Mouse (Mus musculus) CD4-positive helper T cell, adult 2 months (primary cell): ENCODE measurements around the gene Fbxl8.

Source experiments
- DNase-seq: peaks from one replicate; pipeline ENCODE4 v3.0.0-alpha.2; 2012; ENCODE audit warnings: low read depth, missing footprints, low spot score

Fbxl8 gene

DNA sequence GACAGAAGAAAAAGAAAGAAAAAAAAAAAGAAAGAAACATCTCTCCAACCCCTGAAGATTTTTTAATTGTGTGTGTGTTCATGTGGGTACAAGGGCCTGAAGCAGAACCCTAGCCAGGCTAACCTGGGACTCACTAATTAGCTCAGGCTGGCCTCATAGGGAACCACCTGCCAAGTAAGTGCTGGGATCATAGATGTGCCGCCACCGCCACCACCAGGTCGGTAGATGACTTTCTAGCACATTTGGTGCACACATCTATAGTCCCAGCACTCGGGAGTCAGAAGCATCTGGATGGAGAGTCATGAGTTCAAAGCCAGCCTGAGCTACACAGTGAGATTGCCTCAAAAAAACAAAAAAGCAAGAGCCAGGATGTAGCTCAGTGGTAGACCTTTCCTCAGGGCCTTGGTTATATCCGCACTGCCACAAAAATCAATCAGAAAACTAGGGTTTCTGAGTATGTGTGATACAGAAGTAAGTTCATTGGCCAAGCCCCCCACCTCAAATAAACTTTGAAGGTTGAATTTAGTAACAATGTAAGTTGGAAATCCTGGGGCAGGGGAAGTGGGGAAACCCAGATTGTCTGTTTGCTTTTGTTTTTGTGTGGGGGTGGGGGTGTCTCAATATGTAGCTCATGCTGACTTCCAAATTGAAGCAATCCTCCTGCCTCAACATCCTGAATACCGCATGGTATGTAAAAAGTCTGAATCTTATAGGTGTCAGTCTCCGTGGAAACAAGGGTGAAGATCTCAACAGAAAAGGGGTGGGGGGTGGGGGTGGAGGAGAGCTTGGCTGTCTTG, 6.9 kb upstream of the Fbxl8 start:
- DNase-seq = no peak

- DNase-seq = no peak
Measured at GRCm38 (mm10) chr8:105258911-105259720, 5.3 kb upstream of the Fbxl8 start.

- DNase-seq = peak; percentile 73
Measured at GRCm38 (mm10) chr8:105259721-105260320, 4.6 kb upstream of the Fbxl8 start.

GRCm38 (mm10) chr8:105260371-105261099, 3.9 kb upstream of the Fbxl8 start:
- no peak for DNase-seq

DNA sequence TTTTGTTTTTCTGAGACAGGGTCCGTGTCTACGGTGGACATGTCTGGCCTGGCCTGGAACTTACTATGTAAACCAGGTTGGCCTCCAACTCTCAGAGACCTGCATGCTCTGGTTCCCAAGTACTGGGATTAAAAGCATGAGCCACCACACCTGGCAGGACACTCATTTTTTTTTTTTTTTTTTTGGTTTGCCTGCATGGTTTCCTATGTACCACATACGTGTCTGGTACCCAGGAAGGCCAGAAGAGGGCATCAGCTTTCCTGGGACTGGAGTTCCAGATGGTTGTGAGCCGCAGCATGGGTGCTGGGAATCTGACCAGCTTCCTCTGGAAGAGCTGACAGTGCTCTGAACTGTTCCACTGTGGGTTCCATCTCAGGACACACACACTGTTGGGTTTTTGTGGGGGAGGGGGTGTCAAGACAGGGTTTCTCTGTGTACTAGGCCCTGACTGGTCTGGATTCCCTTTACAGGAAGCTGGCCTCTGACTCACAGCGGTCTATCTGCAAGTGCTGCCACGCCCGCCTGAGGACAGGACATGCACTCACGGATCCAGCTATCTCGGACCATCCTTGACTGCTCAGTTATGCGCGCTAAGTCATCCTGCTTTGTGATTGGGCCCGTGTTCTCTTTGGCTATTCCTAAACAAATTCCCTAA, 3.0 kb upstream of the Fbxl8 start:
- no peak for DNase-seq

DNA sequence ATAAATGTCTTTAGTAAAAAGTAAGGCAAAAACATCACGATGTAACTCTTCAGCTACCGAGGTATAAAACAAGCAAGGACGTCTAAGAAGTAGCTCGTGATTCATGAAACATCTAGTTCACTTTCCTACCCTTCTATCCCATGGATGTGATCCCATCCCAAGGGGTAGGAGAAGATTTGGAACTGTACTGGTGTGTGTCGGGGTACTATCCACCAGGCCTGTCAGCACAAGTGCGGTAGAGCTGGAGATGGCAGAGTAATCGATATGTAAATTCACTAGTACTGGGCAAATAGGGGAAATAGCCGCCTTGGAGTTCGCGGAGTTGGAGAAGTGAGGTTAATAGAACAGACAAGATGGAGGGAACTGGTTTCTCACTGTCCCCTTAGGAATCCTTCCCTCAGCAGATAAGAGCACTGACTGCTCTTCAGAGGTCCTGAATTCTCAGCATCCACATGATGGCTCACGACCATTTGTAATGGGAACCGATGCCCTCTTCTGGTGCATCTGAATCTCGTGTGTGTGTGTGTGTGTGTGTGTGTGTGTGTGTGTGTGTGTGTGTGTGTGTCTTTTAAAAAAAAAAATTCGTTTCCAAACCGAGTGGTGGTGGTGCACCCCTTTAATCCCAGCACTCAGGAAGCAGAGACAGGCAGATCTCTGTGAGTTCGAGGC, 1.1 kb upstream of the Fbxl8 start:
- DNase-seq = no peak

GRCm38 (mm10) chr8:105265128-105265527, 680 bp downstream of the Fbxl8 start:
- peak; percentile 86 for DNase-seq

GRCm38 (mm10) chr8:105266775-105267174, 2.3 kb downstream of the Fbxl8 start:
- DNase-seq = peak; percentile 79

DNA sequence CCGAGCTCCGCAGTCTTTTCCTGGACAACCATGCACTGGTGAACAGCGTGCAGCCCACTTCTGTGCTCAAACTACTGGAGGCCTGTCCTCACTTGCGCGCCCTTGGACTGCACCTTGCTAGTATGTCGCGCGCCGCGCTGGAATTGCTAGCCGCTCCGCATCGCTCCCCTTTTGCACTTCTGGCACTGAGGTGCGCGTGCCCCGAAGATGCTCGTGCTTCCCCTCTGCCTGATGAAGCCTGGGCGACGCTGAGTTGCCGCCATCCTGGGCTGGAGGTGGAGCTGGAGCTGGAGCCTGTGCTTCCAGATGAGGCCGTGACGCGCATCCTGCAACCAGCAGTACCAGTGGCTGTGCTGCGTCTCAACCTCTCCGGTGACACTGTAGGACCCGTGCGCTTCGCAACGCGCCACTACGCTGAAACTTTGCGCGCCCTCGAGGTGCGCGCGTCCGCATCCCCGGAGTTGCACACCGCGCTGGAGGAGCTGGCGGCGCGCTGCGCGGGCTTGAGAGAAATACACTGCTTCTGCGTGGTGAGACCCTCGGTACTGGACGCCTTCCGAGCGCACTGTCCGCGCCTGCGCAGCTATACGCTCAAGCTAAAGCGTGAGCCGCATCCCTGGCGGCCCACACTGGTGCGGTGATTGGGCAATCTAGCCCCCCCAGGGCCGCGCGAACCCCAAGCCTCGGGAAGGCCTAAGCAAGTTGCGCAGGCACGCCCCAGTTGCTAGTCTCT, 4.1 kb downstream of the Fbxl8 start:
- DNase-seq = no peak

- no peak for DNase-seq
Measured at GRCm38 (mm10) chr8:105269075-105269458, 4.6 kb downstream of the Fbxl8 start.

DNA sequence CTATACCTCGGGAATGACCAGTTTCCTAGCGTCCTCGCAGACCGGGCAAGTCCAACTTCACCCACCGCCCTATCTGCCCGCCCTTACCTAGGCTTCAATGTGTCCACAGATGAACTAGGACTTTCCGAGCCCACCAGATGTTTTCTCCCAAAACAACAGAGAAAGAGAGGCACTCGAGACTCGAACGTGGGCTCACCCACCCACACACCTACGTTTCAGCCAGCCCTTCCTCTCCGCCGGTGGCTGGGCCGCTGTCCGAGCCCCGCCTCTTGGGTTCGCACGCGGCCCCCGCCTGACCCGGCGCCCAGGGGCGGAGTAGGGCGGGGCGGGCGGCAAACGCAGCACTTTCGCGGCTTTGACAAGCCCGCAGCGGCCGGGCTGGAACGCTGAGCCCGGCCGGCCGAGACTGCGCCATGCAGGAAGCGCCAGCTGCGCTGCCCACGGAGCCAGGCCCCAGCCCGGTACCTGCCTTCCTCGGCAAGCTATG, 5.1 kb downstream of the Fbxl8 start, which contains the start of gene Hsf4:
TSS of gene Hsf4 (plus strand) at position 341 of the 487 bp plus-strand sequence.
- peak; percentile 52 for DNase-seq

GRCm38 (mm10) chr8:105270101-105270915, 5.9 kb downstream of the Fbxl8 start:
- no peak for DNase-seq

DNA sequence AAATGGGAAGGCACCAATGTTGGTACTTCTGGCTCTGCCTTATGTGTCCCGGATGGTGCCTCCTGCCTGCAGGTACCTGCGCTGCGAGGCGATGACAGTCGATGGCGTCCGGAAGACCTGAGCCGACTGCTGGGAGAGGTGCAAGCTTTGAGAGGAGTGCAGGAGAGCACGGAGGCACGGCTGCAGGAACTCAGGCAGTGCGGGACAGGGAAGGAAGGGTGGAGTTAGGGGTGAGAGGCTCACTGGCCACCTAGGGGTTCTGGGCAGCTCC, 6.4 kb downstream of the Fbxl8 start:
- DNase-seq = no peak

- no peak for DNase-seq
Measured at GRCm38 (mm10) chr8:105275387-105275786, 10.9 kb downstream of the Fbxl8 start.

DNA sequence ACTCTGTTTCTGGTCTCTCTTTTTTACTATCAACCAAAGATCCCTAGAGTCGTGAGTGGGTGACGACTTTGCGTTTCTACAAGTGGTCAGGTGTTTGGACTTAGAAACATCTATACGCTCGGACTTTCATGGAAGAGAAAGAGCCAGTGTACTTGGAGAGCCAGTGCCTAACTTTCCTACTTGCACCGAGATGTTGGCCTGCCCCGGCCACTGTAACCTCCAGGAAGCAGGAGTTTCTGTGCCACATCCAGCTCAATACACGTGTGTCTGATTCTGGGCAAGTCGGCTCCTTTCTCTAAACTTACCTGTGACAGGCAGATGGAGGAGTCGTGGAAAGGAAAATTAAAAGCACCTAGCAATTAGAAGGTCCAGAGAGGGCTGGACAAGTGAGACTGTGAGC, 11.4 kb downstream of the Fbxl8 start, which contains the start of gene Nol3:
TSS of gene Nol3 (plus strand) at position 301 of the 400 bp plus-strand sequence.
- no peak for DNase-seq

- no peak for DNase-seq
Measured at GRCm38 (mm10) chr8:105276292-105277120, 12.1 kb downstream of the Fbxl8 start.

- peak; percentile 75 for DNase-seq
Measured at GRCm38 (mm10) chr8:105278911-105279334, 14.5 kb downstream of the Fbxl8 start.

- no peak for DNase-seq
Measured at GRCm38 (mm10) chr8:105280567-105280966, 16.1 kb downstream of the Fbxl8 start.
